Mouse (Mus musculus) leukemia stem cell, adult 10-12 weeks (primary cell): ENCODE results near the gene Zdhhc23. TPM values are rescaled to one million over a fixed set of nuclear protein-coding genes. Genes with fewer than 3 reads are reported as not detected.

Experiments used
- polyA plus RNA-seq: library from polyadenylated mRNA; stranded (reverse); fragments of >175 nt; gene quantifications from 2 replicates; pipeline ENCODE4 v1.2.3, GENCODE M21; 2012; ENCODE audit warnings: low replicate concordance

Zdhhc23 gene
- 3.9 and 7.5 TPM in 2 replicates for polyA plus RNA-seq

GRCm38 (mm10) chr16:43979328-43980109 is at the start of gene Zdhhc23:
TSS of gene Zdhhc23 (minus strand) at chr16:43979791.

GRCm38 (mm10) chr16:43926341-43926859 is 53.2 kb downstream of the Zdhhc23 start, which contains the start of gene Qtrt2:
TSS of gene Qtrt2 (minus strand) at chr16:43926809.

Other genes with a start within 250 kb of the Zdhhc23 start
- not detected in 2 replicates for gene Drd3, start 225.8 kb downstream of the Zdhhc23 start, polyA plus RNA-seq
- 0.63 and 1.7 TPM in 2 replicates for gene Ccdc191, start 90.0 kb downstream of the Zdhhc23 start, polyA plus RNA-seq
- 1.5 and 11.6 TPM in 2 replicates for gene Qtrt2, start 53.0 kb downstream of the Zdhhc23 start, polyA plus RNA-seq
- 0.41 and 0.68 TPM in 2 replicates for gene Gramd1c, start 83.6 kb upstream of the Zdhhc23 start, polyA plus RNA-seq
- 1.4 and 4.6 TPM in 2 replicates for gene Atp6v1a, start 159.9 kb upstream of the Zdhhc23 start, polyA plus RNA-seq
- gene Naa50, start 160.0 kb upstream of the Zdhhc23 start, polyA plus RNA-seq = 23.3 and 32.0 TPM in 2 replicates
- 2.3 and 3.3 TPM in 2 replicates for gene Usf3, start 193.5 kb upstream of the Zdhhc23 start, polyA plus RNA-seq